Mouse (Mus musculus): ENCODE results near the gene Uhrf1bp1l.

GRCm38 (mm10) chr10:89695194-89695911 is 49.4 kb upstream of the Uhrf1bp1l start:
- TF ChIP-seq CTCF (IDR thresholded peaks at IDR 0.05; ENCODE audit: control insufficient read depth, insufficient read depth, insufficient replicate concordance, low read depth, low read length) (no peak), POLR2A (IDR thresholded peaks at IDR 0.05; ENCODE audit: control insufficient read depth, low read depth, low read length) (no peak)
